Mouse (Mus musculus) thymus, adult 18-20 months (tissue): ENCODE data around the gene Vasn.
A peak's percentile ranks its signal among the peaks of the same experiment; 100 is the strongest.
"Not testable (repeated sequence)": the region's sequence is repeated elsewhere in the genome, so short reads cannot be mapped to it uniquely, and the experiment has no call there.

ENCODE experiments used
- DNase-seq, 2 experiments: peaks; one replicate each; pipeline ENCODE4 v3.0.0; 2022; ENCODE audit warnings: mixed read lengths in 2 of 2

Vasn gene

GRCm38 (mm10) chr16:4674091-4674490, 34.4 kb downstream of the Vasn start:
- DNase-seq, result peak; percentile 62 to 80

GRCm38 (mm10) chr16:4676836-4677235, 37.1 kb downstream of the Vasn start:
- no peak for DNase-seq

GRCm38 (mm10) chr16:4678080-4678479, 38.3 kb downstream of the Vasn start:
- DNase-seq, result no peak

GRCm38 (mm10) chr16:4679121-4680018, 39.6 kb downstream of the Vasn start, which contains the start of gene Coro7:
Gene Coro7 (minus strand): TSS chr16:4679777.
- DNase-seq, result peak; percentile 90 to 93

GRCm38 (mm10) chr16:4680922-4681455, 41.2 kb downstream of the Vasn start:
- not testable (repeated sequence) for DNase-seq

GRCm38 (mm10) chr16:4682628-4683179, 43.0 kb downstream of the Vasn start:
- DNase-seq, result no peak

- no peak for DNase-seq
Observed at GRCm38 (mm10) chr16:4683193-4683580, 43.4 kb downstream of the Vasn start.

GRCm38 (mm10) chr16:4683581-4684456, 44.1 kb downstream of the Vasn start:
- DNase-seq, result peak; percentile 93 to 94

GRCm38 (mm10) chr16:4684457-4684791, 44.7 kb downstream of the Vasn start:
- no peak for DNase-seq

GRCm38 (mm10) chr16:4689371-4689770, 49.6 kb downstream of the Vasn start:
- not testable (repeated sequence) for DNase-seq
